Mouse (Mus musculus) frontal cortex, postnatal 36 days (tissue): Measurements from ENCODE around the gene Ak3.

Experiments
- DNase-seq, 2 experiments: peaks; one replicate each; pipeline ENCODE4 v3.0.0; 2022; ENCODE audit warnings: low spot score in 2 of 2

The Ak3 gene

DNA sequence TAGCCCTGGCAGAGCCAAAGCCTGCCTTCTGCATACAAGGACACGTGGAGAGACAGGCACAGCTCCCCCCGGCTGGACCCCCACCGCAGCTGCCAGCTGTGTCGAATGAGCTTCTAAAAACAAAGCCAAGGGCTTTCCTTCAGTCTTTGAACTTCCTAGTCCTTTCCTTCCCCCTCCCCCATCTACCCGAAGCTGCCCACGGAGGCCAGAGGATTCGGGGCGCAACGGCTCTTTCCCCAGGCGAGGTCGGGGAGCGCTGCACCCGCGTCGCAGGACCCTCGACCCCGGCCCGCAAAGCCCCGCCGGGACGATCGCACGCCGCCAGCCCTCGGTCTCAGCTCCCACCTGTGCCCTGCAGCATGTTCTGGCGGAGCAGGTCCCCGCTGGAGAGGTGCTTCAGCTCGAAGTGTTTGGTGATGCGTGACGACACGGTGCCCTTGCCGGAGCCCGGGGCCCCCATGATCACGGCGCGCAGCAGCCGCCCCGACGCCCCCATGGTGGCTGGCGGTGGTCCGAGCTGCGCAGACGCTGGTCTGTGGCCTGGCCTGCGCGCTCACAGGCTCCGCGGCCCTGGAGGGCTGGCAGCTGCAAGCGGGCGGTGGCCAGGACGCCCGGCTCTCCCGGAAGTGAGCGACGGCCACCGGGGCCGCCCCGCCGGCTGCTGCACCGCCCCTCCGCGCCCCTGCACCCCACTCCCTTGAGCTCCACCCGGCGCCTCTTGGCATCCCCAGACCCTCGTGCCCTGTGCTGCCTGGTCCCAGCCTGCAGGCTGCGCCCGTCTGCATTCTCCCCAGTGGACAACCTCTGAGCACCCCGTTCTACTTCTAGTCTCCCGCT is at the start of gene Ak3:
Gene Ak3 (minus strand): TSS at position 628 of the 837 bp plus-strand sequence.
- DNase-seq: peak; percentile 73 to 75

- DNase-seq: no peak
Measured at GRCm38 (mm10) chr19:29092194-29092593, 44.4 kb upstream of the Ak3 start.

- DNase-seq: no peak
Measured at GRCm38 (mm10) chr19:29088628-29089027, 40.9 kb upstream of the Ak3 start.

- no peak for DNase-seq
Measured at GRCm38 (mm10) chr19:29074802-29075201, 27.0 kb upstream of the Ak3 start.

GRCm38 (mm10) chr19:29069195-29069594 is 21.4 kb upstream of the Ak3 start:
- DNase-seq: no peak

DNA sequence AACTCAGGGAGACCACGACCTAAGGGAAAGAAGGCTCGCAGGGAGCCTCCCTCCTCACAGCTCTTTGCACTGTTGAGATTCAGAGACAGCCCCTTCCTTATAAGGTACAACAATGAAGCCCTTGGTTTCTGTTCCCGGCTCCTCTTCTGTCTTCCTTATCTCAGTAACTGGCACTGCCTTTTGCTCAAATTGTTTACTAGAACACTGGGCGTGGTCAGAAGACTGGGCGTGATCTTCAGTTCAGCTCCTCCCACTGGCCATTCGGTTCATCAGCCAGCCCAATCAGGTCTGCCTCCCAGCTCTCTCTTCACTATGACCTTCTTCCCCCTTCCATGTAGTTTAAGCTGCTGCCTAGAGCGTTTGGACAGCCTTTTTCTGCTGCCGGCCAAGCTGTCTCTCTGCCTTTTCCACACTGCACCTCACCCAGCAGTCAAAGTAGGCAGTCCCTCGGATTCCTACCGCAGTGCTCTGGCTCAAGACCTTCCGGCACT is 19.3 kb upstream of the Ak3 start:
- peak in 1 of 2 experiments; percentile 24 for DNase-seq

DNA sequence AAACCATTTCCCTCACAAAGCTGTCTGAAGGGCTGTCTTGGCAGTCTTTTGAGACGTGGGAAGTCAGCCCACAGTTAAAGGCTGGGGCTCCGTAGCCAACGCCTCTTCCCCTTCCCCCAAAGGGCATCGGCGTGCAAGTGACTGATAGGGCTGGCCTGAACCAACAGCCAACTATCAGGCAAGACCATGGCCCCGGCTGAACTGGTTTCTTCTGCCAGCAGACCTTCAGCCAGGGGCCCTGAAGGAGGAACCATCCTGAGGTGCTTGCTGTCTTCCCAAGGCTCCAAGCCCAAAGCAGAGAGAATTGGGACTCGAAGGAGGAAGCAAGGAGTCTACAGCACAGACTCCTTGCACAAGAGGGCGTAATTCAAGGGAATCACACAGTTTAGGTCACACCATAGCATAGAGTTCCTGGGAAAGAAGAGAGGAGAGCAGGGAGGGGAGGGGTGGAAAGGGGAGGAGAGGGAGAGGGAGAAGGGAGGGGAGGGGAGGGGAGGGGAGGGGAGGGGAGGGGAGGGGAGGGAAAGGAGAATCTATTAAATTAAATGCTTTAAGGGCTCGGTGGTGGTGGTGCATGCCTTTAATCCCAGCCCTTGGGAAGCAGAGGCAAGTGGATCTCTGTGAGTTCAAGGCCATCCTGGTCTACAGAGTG is 16.8 kb upstream of the Ak3 start:
- no peak for DNase-seq

DNA sequence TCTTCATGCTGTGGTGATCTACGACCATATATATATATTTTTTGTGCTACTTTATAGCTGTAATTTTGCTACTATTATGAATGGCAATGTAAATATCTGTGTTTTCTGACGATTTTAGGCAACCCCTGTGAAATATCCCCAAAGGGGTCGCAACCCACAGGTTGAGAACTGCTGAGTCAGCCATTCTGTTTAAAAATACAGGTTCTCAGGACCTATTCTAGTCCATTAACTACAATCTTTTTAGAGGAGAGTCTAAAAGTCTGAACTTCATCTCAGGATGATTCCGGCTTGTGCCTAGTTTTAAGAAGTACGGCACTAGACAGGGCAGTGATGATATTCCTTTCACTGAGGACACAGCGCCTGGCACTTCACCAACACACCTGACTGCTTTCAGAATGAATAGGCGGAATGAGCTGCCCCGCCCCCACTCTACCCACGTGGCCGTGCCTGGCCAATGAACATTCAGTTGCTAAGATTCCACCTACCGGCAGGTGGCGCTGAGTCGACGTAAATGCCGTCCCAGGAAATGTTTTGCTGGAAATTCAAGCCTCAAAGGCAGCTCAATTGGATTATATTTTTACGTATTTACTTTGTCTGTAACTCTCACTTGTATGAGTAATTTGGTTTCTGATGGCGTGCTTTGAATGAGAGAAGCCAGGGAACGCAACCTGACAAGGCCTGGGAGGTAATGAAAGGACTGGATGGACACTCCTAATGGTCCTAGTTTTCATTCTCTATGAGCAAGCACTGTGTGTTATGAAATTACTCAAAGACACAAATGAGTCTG is 16.0 kb upstream of the Ak3 start:
- peak; percentile 86 to 92 for DNase-seq

GRCm38 (mm10) chr19:29063009-29063408 is 15.2 kb upstream of the Ak3 start:
- no peak for DNase-seq

- no peak for DNase-seq
Measured at GRCm38 (mm10) chr19:29060299-29060698, 12.5 kb upstream of the Ak3 start.

- no peak for DNase-seq
Measured at GRCm38 (mm10) chr19:29059688-29060087, 11.9 kb upstream of the Ak3 start.

DNA sequence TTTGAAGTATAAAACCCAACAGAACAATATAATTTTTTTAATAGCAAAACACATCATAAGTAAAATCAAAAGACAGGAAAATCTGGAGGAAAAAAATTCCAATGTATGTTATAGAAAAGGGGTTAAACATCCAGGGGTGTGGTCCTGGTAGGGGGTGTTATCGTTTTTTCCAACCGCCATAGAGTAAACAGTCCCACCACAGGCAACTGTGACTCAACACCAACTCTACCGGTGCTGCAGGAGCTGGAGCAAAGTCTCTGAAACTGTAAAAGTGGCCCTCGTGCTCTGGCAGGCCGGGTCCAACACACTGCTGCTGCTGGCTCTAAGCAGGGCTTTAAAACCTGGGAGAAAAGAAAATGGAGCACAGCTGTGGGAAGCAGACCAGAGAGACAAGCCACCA is 11.0 kb upstream of the Ak3 start:
- no peak for DNase-seq

- DNase-seq: no peak
Measured at GRCm38 (mm10) chr19:29055469-29055868, 7.7 kb upstream of the Ak3 start.

DNA sequence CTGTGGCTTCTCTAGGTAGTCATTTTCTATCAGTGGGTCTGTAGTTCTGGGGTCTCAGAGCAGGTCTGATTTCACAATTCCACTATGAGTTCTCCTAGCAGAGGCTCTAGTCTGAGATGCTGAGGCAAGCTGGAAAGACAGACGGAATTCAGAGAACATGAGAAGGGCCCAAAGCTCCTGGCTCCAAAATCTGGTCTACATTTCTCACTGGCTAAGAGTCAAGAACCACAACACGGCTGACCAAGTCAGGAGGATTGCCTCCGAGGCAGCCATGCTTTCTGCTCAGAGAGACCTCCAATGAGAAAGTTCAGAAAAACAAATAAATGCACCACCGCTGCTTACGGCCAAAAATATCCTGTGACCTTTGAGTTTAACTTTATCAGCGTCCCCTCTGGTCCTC is 6.8 kb upstream of the Ak3 start:
- DNase-seq: no peak

GRCm38 (mm10) chr19:29052786-29053185 is 5.0 kb upstream of the Ak3 start:
- DNase-seq: no peak

GRCm38 (mm10) chr19:29050186-29050980 is 2.6 kb upstream of the Ak3 start:
- DNase-seq: no peak

- no peak for DNase-seq
Measured at GRCm38 (mm10) chr19:29049401-29050075, 1.8 kb upstream of the Ak3 start.

- DNase-seq: no peak
Measured at GRCm38 (mm10) chr19:29046961-29047333, 814 bp downstream of the Ak3 start.

GRCm38 (mm10) chr19:29045956-29046650 is 1.7 kb downstream of the Ak3 start:
- DNase-seq: no peak

DNA sequence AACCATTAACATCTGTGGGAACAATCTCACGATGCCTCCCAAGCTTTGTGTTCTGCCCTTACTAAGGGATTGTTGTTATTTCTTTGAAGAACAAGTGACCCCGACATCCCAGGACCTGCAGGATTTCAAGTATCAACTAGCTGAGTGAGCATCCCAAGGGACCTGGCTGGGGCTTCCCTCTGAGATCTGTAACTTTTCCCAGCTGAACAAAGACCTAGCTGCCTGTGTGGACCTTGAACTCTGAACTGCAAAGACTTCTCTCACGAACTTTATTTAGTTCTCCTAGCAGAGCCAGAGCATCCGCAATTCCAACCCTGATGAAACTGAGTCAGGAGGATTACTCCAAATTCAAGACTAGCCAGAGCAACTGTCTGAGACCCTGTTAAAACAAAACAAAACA is 2.4 kb downstream of the Ak3 start:
- no peak for DNase-seq
